Mouse (Mus musculus): ENCODE measurements at regions not wholly inside any gene's neighbourhood (a gene's known extent, or its start where the extent isn't known, plus 50 kb on each side); places are given as distances from the start of the nearest gene placed in this dataset.
A peak's percentile ranks its signal among the peaks of the same experiment; 100 is the strongest.

DNA sequence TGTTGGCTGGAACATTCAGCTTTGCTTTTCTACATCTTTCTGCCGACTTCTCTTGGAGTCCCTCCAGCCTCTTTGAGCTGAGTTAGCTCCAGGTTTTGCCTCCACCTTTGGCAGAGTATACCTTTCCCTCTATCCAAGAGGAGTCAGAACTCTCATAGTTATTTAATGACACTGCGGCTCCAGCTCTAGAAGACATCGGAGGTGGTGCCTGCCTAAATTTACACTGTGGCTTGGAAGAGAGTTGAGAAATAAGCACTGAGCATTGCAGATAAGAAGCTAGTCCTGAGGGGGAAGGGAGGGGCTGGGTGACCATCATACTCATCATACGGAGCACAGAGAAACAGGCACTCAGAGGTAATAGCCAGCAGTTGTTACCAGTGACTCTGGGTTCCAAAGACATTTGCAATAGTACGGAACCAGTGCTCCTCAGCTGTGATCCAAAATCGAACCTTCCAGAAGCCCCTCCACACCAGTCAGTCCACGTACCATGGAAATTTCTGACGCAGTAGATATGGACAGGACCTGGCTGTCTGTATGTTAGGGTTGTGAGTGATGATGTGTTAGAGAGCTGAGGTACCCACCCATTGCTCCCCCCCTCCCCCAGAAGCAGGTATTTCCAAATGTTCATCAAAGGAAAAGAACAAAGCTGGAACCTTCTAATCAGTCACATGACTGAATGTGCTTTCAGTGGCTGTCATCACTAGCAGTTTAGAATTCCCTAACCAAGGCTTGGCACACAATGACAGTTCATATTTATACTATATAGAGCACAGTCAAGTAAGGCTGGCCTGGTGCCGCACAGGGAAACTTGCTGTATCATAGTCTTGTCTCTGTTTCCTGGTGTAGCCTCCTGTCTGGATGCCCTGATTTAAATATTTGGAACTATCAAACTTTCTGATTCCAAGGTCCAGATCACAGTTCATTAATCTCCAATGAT, 120.2 kb upstream of the Mpp6 start:
- DNase-seq (ENCODE audit: low spot score in 2 of 2), result no peak

DNA sequence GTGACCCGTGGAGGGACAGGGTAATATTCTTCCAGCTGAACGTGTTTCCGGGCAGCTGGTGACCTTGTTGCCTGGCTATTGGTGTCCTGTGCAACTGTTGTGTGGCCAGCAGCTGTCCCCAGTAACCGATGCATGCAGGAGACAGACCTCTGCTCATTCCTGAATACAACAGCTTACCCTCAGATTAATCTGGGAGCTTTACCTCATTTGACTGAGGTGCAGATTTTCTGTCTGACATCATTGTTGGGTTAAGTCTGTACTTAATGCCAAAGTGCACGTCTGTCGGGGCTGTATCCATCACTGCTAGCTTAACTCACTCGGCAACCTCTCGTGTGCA, 119.6 kb upstream of the Mpp6 start:
- no peak for DNase-seq (ENCODE audit: low spot score in 2 of 2)

DNA sequence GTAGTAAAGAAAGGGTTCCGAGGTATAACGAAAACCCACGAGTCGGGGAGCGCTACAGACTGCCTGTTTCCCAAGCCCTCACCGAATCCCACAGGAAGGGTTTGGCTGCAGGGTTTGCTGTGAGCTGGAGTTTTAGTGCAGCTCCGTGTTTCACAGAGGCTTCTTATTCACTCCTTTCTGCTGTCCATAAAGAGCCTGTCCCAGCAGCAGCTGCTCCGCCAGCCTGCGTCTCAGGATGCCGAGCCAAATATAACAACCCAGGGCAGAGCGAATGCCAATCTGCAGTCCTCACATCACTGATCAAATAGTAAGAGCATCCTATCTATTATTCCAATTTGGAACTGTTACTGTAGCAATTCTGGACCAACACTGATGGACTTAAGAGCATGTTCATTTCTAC, 110.7 kb upstream of the Mpp6 start:
- no peak for DNase-seq (ENCODE audit: low spot score in 2 of 2)

DNA sequence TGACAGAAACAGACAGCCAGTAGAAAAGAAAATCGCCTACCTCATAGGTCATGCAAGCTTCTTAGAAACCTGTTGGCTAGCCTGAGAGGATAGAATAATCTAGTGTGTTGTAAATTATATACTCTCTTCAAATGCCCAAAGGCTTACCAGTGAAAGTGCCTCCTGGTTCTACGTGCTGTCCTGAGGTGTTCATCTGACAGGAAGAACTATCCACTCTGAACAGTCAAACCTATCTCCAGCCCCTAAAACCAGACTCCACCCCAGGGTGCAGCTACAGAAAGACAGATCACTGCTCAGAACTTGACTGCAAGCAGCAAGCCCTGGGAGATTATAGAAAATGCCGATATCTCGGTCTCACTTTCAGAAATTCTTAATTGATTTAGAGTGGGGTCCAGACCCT, 102.0 kb upstream of the Mpp6 start:
- DNase-seq (ENCODE audit: low spot score in 2 of 2), result no peak

DNA sequence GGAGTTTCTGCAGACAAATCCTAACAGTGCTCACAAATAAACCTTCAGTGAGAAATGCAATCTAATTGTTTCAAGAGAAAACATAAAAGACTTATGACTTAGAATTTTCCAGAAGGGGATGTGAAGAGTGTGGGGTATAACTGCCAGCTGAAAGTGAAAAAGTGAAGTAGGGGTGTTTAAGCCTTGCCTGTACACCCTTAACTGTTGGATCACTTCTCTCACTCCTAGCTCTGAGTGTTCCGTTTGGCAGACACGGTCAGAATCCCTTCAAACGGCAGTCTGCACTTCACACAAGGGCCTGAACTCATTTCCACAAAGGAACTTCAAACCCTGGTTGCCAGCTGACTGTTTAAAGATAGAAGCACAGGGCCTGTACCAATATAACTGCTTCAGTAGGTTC, 101.2 kb upstream of the Mpp6 start:
- no peak for DNase-seq (ENCODE audit: low spot score in 2 of 2)

DNA sequence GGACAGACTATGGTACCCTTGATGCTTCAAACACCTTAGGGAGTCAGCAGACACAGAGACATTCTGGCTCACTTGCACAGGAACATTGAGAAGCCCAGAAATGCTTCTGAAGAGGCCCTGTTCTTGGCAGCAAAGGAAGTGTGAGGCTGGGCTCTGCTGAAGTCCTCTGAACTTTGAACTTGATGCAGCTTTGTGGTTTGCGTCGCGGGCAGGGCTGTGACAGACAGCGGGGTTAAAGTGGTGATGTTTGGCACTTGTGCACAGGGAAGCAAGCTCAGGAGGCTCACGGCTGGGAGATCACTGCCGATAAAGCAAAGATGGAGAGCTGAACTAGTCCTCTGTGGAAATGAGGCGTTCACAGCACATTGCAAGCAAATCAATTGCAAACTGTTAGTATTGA, 100.7 kb upstream of the Mpp6 start:
- DNase-seq (ENCODE audit: low spot score in 2 of 2), result peak in 1 of 2 experiments; percentile 49

DNA sequence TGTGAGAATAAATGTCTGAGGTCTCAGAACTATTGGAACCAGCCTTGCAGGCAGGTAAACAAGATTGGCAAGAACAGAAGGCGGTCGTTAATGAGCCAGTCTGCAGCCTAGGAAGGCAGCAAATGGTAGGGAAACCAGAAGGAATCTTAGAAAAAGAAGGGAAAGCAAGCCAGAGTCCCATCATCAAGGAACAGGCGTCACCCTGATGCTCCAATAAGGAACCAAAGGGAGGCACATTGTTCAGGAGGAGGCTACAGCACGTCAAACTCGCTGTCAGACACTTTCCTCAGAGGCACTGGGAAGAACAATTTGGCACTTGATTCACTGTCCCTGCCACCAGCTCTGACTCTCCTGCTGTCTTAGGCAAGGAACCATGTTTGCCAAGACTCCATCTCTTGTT, 100.2 kb upstream of the Mpp6 start:
- DNase-seq (ENCODE audit: low spot score in 2 of 2), result peak in 1 of 2 experiments; percentile 32

DNA sequence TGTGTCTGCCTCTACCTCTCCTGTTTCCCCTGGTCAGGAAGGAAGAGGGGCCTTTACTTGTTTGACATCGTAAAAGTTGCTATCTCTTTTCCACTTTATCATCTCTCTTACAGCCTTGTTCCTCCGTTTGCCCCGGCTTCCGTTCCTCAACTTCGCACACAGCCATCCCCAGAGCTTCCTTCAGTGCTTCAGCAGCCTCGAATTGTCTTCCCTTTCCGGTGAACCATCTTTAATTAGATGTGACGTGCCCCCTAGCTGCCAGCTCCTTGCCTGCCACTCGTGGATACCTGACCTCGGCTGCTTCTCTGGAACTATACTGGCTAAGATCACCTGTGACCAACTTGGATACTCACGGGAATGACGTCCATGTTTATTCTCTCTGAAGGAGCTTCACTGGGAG, 99.0 kb upstream of the Mpp6 start:
- DNase-seq (ENCODE audit: low spot score in 2 of 2), result no peak

DNA sequence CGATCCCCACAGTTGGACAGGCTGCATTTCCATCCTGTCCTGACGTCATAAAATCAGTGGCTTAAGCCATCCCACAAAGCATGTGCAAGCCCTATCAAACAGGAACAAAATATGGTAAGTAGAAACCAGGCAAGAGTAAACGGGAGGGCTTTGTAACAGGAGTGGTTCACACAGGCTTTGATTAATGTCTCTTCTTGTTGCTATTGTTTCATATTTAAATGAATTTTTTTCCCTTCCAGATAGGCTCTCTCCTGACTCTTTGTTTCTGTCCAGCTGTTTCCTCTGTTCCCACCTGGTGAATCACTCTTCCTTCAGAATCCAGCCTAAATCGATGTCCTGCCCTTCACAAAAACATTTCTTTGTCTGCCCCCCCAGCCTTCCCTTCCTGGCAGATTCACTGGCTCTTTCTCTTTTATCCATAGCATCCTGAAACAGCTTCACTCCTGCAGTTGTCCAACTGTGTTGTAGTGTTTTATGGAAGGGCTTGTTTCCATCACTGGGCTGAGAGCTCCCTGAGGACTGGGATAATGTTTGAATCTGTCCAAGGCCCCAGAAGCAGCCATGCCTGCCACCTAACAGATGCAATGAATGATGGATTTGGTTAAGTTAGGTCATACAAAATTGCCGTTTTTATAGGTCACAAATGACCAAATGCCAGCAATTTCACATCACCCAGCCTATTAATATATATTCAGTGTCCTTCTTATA, 98.1 kb upstream of the Mpp6 start:
- no peak for DNase-seq (ENCODE audit: low spot score in 2 of 2)

DNA sequence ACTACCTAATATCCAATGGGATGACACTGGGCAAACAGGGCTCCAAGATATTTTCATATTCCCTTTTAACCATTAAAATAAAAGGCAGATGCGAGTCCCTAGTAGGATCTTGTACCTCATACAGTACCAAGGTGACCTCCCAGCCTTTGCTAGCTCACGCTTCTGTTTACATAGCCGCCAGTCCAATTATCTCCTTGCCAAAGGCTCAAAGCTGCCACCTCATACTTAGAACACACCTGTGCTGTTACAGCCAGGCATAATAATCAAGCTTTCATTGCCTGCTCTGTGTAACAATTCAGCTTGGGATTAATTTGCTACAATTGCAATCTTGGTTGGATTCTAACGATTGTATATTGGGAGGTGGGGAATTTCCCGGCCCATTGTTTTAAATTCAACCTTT, 97.0 kb upstream of the Mpp6 start:
- DNase-seq (ENCODE audit: low spot score in 2 of 2), result no peak

DNA sequence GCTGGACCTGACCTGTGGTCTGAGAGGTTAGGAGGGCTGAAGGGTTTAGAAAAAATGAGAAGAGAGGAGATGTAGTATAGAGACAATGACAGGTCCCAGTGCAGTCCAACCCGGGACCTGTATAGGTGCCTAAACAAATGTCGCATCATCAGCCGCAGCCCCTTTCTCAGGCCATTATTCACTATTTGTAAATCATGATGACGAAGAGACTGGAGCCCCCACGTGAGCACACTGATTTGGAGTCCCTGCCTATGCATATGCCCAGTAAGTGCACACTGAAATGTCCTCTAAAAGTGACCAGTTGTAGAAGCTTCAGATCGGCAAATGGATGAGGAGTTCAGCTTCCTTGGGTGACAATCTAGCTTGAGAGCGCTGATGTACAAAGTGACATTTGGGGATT, 96.2 kb upstream of the Mpp6 start:
- DNase-seq (ENCODE audit: low spot score in 2 of 2), result no peak

DNA sequence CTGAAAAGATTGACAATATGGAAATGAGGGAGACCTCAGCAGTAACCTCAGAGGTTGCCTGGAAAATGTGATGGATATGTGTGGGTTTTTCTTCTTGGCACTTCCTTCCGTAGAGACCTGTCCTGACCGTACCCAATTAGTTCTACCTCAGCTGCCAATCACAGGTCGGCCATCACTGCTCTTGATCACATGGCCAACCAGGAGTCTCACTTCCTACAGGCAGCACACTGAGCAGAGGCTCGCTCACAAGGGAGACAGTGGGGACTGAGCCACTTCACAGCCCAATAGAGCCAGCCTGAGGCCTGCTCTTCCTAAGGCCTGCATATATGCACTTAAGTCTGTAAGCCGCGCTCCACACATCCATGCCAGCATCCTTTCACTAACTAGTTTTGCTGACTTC, 82.1 kb upstream of the Mpp6 start:
- no peak for DNase-seq (ENCODE audit: low spot score in 2 of 2)

DNA sequence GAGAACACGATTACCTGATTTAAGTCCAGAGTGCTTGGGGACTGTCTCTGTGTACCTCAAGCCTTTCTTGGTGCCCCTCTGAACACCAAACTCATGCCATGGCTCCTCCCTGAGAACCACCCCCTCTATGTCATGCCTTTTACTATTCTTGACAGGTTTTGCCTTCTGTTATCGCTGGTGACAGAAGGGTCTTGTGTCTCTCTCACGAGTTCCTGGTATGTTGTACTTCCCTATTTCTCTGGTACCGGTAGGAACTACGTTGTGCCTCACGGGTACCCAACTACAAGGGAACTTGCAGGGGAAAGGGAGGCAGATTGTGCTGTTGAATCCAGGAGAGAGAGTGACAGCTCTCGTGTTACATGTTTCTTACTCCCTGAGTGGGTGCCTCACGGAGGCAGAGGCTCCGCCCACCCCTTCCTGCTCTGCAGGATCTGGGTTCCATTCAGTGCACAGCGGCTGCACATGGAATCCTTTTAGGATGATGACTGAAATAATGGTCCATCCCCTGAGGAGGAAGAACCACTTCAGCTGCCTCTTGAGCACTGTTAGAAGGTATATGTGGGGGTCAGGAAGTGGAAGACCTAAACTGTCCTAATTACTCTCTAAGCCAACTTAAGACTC, 80.0 kb upstream of the Mpp6 start:
- DNase-seq (ENCODE audit: low spot score in 2 of 2), result no peak

DNA sequence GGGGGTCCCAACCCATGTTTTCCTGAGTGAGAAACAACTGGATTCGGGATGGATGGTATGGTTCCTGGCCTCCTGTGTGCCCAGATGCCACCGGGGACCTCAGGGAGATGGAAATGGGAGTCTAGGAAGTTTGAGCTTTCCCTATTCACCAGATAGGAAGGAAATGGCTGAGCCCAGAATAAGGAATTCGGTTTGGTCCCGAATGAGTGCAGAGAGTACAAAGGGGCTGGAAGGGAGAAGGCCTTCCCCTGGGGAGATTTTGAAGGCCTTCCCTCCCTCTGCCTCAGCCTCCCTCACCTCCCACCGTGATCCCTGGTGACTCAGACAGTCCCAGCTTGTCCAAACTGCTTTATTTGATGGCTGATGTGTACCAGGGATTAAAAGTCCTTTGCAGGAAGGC, 78.7 kb upstream of the Mpp6 start:
- no peak for DNase-seq (ENCODE audit: low spot score in 2 of 2)

DNA sequence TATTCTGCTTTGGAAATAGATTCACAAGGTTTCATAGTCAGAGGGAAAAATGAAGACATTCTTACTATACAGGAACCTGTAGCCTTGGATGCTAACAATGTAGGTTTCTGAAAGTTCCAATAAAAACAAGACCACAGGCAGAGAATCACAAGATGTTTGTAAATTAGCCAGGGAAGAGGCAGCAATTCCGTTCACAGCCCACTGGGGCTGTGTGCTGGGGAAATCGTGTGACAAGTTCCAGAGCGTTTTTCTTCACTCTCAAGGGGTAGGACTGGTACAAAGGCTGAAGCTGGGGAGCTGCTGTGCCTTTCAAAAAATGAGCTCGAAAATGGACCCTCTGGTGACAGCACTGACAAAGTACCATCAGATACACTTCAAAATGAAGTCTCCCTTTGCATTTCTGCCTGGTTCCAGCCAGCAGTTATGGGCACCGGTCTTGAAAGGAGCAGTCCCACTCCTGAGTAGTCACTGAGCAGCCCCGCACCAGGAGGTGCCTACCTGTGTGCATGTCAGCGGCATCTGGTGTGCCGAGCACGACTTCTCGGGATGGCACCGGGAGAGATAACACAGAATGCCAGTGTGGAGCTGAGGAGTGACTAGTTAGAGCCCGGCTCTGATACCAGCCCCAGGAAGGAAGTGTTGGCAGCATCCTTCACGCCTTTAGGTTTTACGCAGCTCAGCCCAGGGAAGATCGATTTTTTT, 77.0 kb upstream of the Mpp6 start:
- no peak for DNase-seq (ENCODE audit: low spot score in 2 of 2)

DNA sequence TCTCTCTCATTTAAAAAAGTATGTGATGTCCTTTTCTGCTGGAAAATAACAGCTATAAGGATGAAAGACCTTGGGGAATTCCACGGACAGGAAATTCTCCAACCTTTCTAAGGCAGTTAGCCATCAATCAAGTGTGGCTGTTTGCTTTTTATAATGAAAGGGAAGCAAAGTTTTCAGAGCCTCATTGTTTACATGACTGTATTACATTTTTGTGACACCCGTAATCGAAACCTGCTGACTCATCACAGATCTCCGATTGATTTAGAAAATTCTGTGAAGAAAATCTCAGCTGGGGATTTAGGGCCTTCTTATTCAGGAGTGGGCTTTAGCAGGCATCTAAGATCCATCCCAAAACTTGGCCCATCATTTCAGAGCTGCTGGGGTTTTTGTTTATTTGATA, 72.4 kb upstream of the Mpp6 start:
- DNase-seq (ENCODE audit: low spot score in 2 of 2), result no peak

DNA sequence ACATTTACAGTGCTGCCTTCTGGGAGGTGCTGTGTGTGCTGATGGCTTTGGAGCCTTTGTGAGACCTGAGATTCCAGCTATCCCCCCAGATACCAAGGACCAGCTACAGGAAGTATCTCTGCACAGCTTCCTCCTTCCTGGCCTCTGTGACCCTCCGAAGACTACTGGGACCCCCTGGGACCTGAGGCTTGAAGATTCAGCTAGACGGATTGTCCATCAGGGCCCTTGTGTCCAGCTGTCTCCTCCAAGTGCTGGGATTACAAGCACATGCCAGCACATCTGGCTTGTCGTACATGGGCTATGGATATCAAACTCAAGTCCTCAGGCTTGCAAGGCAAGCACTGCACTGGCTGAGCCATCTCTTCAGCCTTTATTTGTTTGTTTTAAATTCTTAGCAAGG, 71.7 kb upstream of the Mpp6 start:
- no peak for DNase-seq (ENCODE audit: low spot score in 2 of 2)

DNA sequence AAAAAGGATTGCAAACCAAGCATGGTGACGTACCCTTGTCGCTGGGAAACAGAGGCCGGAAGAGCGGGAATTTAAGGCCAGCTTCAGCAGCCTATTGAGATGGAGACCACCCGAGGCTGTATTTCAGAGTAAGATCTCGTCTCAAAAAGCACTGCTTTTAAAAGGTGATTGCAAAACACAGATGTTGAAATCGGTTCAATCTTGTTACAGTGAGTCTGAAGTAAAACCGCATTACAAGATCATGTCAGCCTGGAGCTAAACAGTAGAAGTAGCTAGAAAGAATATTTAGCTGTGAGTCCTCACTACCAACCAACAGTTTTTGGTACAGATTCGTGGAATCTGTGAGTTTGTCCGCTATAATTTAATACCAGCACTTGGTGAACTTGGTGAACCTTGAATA, 69.0 kb upstream of the Mpp6 start:
- DNase-seq (ENCODE audit: low spot score in 2 of 2), result no peak

DNA sequence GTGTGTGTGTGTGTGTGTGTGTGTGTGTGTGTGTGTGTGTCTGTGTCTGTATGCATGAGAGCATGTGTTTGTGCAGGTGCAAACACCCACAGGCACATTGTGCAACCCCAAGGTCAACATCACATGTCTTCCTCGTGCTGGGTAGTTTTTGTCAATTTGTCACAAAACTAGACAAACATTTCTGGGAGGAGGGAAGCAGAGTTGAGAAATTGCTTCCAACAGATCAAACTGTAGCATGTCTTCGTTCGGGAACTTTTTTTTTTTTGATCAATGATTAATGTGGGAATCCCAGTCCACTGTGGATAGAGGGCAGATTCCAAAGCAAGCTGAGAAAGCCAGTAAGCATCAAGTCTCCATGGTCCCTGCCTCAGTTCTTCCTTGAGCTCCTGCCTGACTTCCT, 67.9 kb upstream of the Mpp6 start:
- no peak for DNase-seq (ENCODE audit: low spot score in 2 of 2)

DNA sequence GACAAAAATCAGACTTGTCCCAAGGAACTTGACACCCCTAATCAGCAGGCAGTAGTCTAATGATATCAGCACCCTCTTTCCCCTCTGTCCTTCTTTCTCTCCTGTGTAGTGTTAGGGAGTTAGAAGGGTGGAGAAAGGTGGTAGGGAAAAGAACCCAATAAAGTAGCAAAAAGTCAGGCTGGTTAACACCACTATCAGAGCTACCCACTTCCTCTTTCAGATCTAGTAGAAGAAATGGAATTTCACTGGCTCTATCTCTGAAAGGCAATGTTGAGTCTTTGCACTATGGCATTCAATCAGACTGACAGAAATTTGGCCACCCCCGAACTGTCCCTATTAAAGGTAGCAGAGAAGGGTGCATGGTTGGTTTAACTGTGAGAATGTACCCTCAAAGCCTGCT, 65.9 kb upstream of the Mpp6 start:
- no peak for DNase-seq (ENCODE audit: low spot score in 2 of 2)

DNA sequence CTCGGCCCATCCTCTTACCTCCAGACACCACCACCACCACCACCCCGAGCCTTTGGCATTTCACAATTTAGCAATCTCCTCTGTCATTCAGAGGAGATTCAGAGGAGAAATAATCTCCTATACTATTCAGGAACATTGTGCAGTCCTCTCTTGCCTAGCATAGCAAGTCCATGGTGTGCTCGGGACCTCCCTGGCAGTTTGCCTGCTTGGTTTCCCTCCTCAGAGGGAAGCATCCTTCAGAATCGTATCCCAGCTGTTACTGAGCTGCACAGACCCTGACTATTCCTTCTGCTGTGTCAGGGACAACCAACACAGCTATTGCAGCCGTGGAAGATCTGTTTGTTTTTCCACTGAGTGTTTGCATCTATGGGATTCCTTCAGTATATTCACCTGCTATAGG, 63.3 kb upstream of the Mpp6 start:
- peak in 1 of 2 experiments; percentile 42 for DNase-seq (ENCODE audit: low spot score in 2 of 2)

DNA sequence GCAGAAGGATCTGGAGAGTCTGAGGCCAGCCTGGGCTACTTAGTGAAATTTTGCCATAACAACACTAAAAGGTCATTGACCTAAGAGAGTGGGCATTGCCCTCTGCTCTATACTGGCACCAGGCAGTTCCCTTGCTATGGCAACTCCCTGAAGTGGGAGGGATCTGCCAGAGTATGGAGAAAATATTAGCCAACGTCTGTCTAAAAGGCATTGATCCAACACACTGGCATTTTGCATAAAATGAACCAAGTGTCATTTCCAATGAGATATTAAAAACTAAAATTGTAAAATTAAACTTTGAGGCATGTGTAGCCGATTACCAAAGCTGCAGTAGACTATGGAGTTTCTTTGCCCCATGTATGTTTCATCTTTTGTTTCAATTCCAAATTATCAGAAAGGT, 57.6 kb upstream of the Mpp6 start:
- no peak for DNase-seq (ENCODE audit: low spot score in 2 of 2)

Data from urinary bladder, postnatal 4 days (tissue).